Mouse (Mus musculus) small intestine, adult 2 months (tissue): ENCODE measurements around the gene Prss8.

Experiments used
- CTCF ChIP-seq: fragments of 200-500 bp; IDR thresholded peaks from 2 replicates; pipeline ENCODE4 v1.5.1; 2012; ENCODE audit warnings: low read depth, mild to moderate bottlenecking, control low read depth, inconsistent platforms, low read length, moderate library complexity, mixed read lengths; ENCODE audit not compliant: insufficient replicate concordance, insufficient read length; ENCODE audit errors: extremely low read depth
- POLR2A ChIP-seq: fragments of 200-500 bp; IDR thresholded peaks from 2 replicates; pipeline ENCODE4 v1.6.1; 2012; ENCODE audit warnings: low read depth, mild to moderate bottlenecking, control low read depth, inconsistent platforms, low read length, moderate library complexity

- TF ChIP-seq CTCF (no peak), POLR2A (no peak)
Observed at GRCm38 (mm10) chr7:127899997-127900396, 29.9 kb downstream of the Prss8 start.
